Mouse (Mus musculus) limb, embryonic 11.5 days (tissue): ENCODE results near the gene Dydc2. TPM values are rescaled to one million over a fixed set of nuclear protein-coding genes. Genes with fewer than 3 reads are reported as not detected.

Experiments used
- ATAC-seq: fragments of 200-750 bp; cut with Nextera tagmentation; 2 replicates; pipeline ENCODE4 v1.8.0; 2017; ENCODE audit warnings: low read depth; ENCODE audit not compliant: insufficient number of reproducible peaks, low FRiP score, low TSS enrichment
- DNase-seq: peaks from one replicate; pipeline ENCODE4 v3.0.0-alpha.2; 2015; ENCODE audit warnings: low spot score
- H3K27ac ChIP-seq: fragments of 300-500 bp; sonication (generic); replicated peaks from 2 replicates; pipeline ENCODE4 v1.5.1; 2014; ENCODE audit warnings: low read depth, mild to moderate bottlenecking, low read length
- H3K27me3 ChIP-seq: fragments of 300-500 bp; sonication (generic); 2 replicates; pipeline ENCODE4 v1.6.1; 2014; ENCODE audit warnings: mild to moderate bottlenecking, low read length, mixed read lengths; ENCODE audit not compliant: control insufficient read depth, insufficient read depth
- H3K36me3 ChIP-seq: fragments of 300-500 bp; sonication (generic); 2 replicates; pipeline ENCODE4 v1.6.1; 2014; ENCODE audit warnings: mild to moderate bottlenecking, low read length, moderate library complexity, mixed read lengths; ENCODE audit not compliant: control insufficient read depth, insufficient read depth
- H3K4me1 ChIP-seq: fragments of 300-500 bp; sonication (generic); 2 replicates; pipeline ENCODE4 v1.6.1; 2014; ENCODE audit warnings: low read length, mixed read lengths; ENCODE audit not compliant: control insufficient read depth, insufficient read depth
- H3K4me2 ChIP-seq: fragments of 300-500 bp; sonication (generic); 2 replicates; pipeline ENCODE4 v1.6.1; 2014; ENCODE audit warnings: low read depth, mild to moderate bottlenecking, moderate library complexity; ENCODE audit not compliant: severe bottlenecking
- H3K4me3 ChIP-seq: fragments of 300-500 bp; sonication (generic); 2 replicates; pipeline ENCODE4 v1.5.1; 2014; ENCODE audit warnings: low read depth, low read length
- H3K9ac ChIP-seq: fragments of 300-500 bp; sonication (generic); 2 replicates; pipeline ENCODE4 v1.6.1; 2014; ENCODE audit warnings: mild to moderate bottlenecking, low read length
- H3K9me3 ChIP-seq: fragments of 300-500 bp; sonication (generic); 2 replicates; pipeline ENCODE4 v1.6.1; 2016; ENCODE audit warnings: low read length; ENCODE audit not compliant: control insufficient read depth
- WGBS: fragments of 180-500 bp; shearing (Covaris S2); extraction: QIAGEN DNeasy Blood & Tissue Kit; methylation state at CpG from one replicate; pipeline ENCODE4 v1.1.7; 2014; 5-methylcytosine and 5-hydroxymethylcytosine counted together
- polyA plus RNA-seq: library from polyadenylated mRNA; unstranded; fragments of >200 nt; fragmentation: Nextera tagmentation; extraction: Ambion mirVana; gene quantifications from 2 replicates; pipeline ENCODE4 v1.2.1, GENCODE M21; 2014

Gene Dydc2
- polyA plus RNA-seq, 1 experiment from 2014 or later: not detected

- no peaks in the 10 kb centered on the region for H3K27me3 ChIP-seq
- no peak overlapping the region for H3K27ac ChIP-seq
- H3K4me1 ChIP-seq: peaks cover 5% of the 10 kb centered on the region; the same call in 1 of the 2 replicates
- no peaks in the 10 kb centered on the region; the same call in 1 of the 2 replicates for H3K36me3 ChIP-seq
- no peak overlapping the region for H3K9ac ChIP-seq
- 78% methylated on average over 5 of the region's 5 CpGs for WGBS
- DNase-seq (no peak), ATAC-seq (no peak)
- no peaks in the 10 kb centered on the region for H3K9me3 ChIP-seq
- no peak overlapping the region for H3K4me3 ChIP-seq
- no peak overlapping the region for H3K4me2 ChIP-seq
Measured at GRCm38 (mm10) chr14:41001576-41001975, 67.4 kb downstream of the Dydc2 start.

- H3K4me3 ChIP-seq: no peak overlapping the region
- H3K9ac ChIP-seq: no peak overlapping the region
- DNase-seq (no peak), ATAC-seq (no peak)
- H3K4me2 ChIP-seq: no peak overlapping the region
- H3K27me3 ChIP-seq: no peaks in the 10 kb centered on the region
- WGBS: 12% methylated on average over 4 of the region's 4 CpGs
- H3K4me1 ChIP-seq: peaks cover 5% of the 10 kb centered on the region; the same call in 1 of the 2 replicates
- no peak overlapping the region for H3K27ac ChIP-seq
- no peaks in the 10 kb centered on the region; the same call in 1 of the 2 replicates for H3K36me3 ChIP-seq
- no peaks in the 10 kb centered on the region for H3K9me3 ChIP-seq
Measured at GRCm38 (mm10) chr14:41000801-41001200, 68.2 kb downstream of the Dydc2 start.

GRCm38 (mm10) chr14:40999904-41000645 is 68.9 kb downstream of the Dydc2 start:
- no peak overlapping the region for H3K4me3 ChIP-seq
- DNase-seq: no peak
- H3K27ac ChIP-seq: no peak overlapping the region
- no peak overlapping the region for H3K9ac ChIP-seq
- H3K4me2 ChIP-seq: no peak overlapping the region
- no peaks in the 10 kb centered on the region; the same call in 1 of the 2 replicates for H3K36me3 ChIP-seq
- ATAC-seq: no peak
- H3K9me3 ChIP-seq: no peaks in the 10 kb centered on the region
- WGBS: 85% methylated on average over 7 of the region's 7 CpGs
- H3K27me3 ChIP-seq: no peaks in the 10 kb centered on the region
- peaks cover 5% of the 10 kb centered on the region; the same call in 1 of the 2 replicates for H3K4me1 ChIP-seq

Other genes with a start within 250 kb of the Dydc2 start
- gene Sh2d4b, start 175.9 kb downstream of the Dydc2 start, polyA plus RNA-seq: 0.32 and 0.44 TPM in 2 replicates
- gene Tspan14, start 102.4 kb downstream of the Dydc2 start, polyA plus RNA-seq: 79.5 and 87.0 TPM in 2 replicates
- 37.7 and 38.1 TPM in 2 replicates for gene Fam213a, start 55.4 kb downstream of the Dydc2 start, polyA plus RNA-seq
- gene Dydc1, start 3.7 kb upstream of the Dydc2 start, polyA plus RNA-seq: not detected in 2 replicates
- not detected in 2 replicates for gene Mat1a, start 35.8 kb upstream of the Dydc2 start, polyA plus RNA-seq
- not detected in 2 replicates for gene Sftpa1, start 62.6 kb upstream of the Dydc2 start, polyA plus RNA-seq
- gene Mbl1, start 82.2 kb upstream of the Dydc2 start, polyA plus RNA-seq: not detected in 2 replicates
- not detected in 2 replicates for gene Sftpd, start 115.9 kb upstream of the Dydc2 start, polyA plus RNA-seq
- not detected in 2 replicates for gene Gm2832, start 209.6 kb upstream of the Dydc2 start, polyA plus RNA-seq